Mouse (Mus musculus) bone marrow, adult 2 months (tissue): ENCODE data around the gene Gpkow.
A peak's percentile ranks its signal among the peaks of the same experiment; 100 is the strongest.

Experiments
- CTCF ChIP-seq: fragments of 200-500 bp; IDR thresholded peaks from 2 replicates; pipeline ENCODE4 v1.5.1; 2011; ENCODE audit warnings: low read length, control low read depth; ENCODE audit not compliant: control insufficient read depth, insufficient read depth
- POLR2A ChIP-seq: fragments of 200-500 bp; IDR thresholded peaks from 2 replicates; pipeline ENCODE4 v1.6.1; 2011; ENCODE audit warnings: low read depth, mild to moderate bottlenecking, control low read depth, low read length, borderline replicate concordance; ENCODE audit not compliant: control insufficient read depth

- TF ChIP-seq CTCF, result no peak
- TF ChIP-seq POLR2A, result peak; percentile 21; the same call in 1 of the 2 replicates
Observed at GRCm38 (mm10) chrX:7670921-7671623, 25.9 kb upstream of the Gpkow start, which contains the start of gene Plp2.
